Mouse (Mus musculus): ENCODE measurements at regions not wholly inside any gene's neighbourhood (a gene's known extent, or its start where the extent isn't known, plus 50 kb on each side); places are given as distances from the start of the nearest gene placed in this dataset.

GRCm38 (mm10) chr9:61092834-61093479, 279.2 kb upstream of the Tle3 start:
- 76% methylated on average over 13 of the region's 13 CpGs for WGBS
- Histone ChIP-seq H3K9ac (ENCODE audit: low read length) (no peak overlapping the region), H3K4me3 (ENCODE audit: low read depth, low read length) (no peak overlapping the region), H3K4me1 (replicated peaks; ENCODE audit: control insufficient read depth, insufficient read depth, low read length) (0 out of 2 replicates have a peak, but pooled peaks cover 2% of the 10 kb centered on the region), H3K9me3 (ENCODE audit: control insufficient read depth, low read length) (no peaks in the 10 kb centered on the region; the same call in 1 of the 2 replicates), H3K4me2 (ENCODE audit: low read depth, low read length, severe bottlenecking) (no peak overlapping the region), H3K27ac (ENCODE audit: low read depth, low read length) (no peak overlapping the region), H3K27me3 (ENCODE audit: control insufficient read depth, insufficient read depth, low read length) (no peaks in the 10 kb centered on the region), H3K36me3 (ENCODE audit: control insufficient read depth, insufficient read depth, low read length) (no peaks in the 10 kb centered on the region)
- ATAC-seq (replicated peaks; ENCODE audit: low FRiP score) (no peak), DNase-seq (ENCODE audit: low spot score) (no peak)

GRCm38 (mm10) chr9:61095069-61095775, 276.9 kb upstream of the Tle3 start:
- no peaks in the 10 kb centered on the region for H3K27me3 ChIP-seq (ENCODE audit: control insufficient read depth, insufficient read depth, low read length)
- H3K9me3 ChIP-seq (ENCODE audit: control insufficient read depth, low read length): no peaks in the 10 kb centered on the region; the same call in 1 of the 2 replicates
- no peaks in the 10 kb centered on the region for H3K36me3 ChIP-seq (ENCODE audit: control insufficient read depth, insufficient read depth, low read length)
- 0 out of 2 replicates have a peak, but pooled peaks cover 5% of the 10 kb centered on the region for H3K4me1 ChIP-seq (replicated peaks; ENCODE audit: control insufficient read depth, insufficient read depth, low read length)
- H3K4me3 ChIP-seq (ENCODE audit: low read depth, low read length): no peak overlapping the region
- no peak overlapping the region for H3K27ac ChIP-seq (ENCODE audit: low read depth, low read length)
- no peak overlapping the region for H3K4me2 ChIP-seq (ENCODE audit: low read depth, low read length, severe bottlenecking)
- no peak for ATAC-seq (replicated peaks; ENCODE audit: low FRiP score)
- WGBS: 89% methylated on average over 2 of the region's 2 CpGs
- DNase-seq (ENCODE audit: low spot score): no peak
- H3K9ac ChIP-seq (ENCODE audit: low read length): no peak overlapping the region

GRCm38 (mm10) chr9:61101741-61102450, 270.3 kb upstream of the Tle3 start:
- Histone ChIP-seq H3K9ac (ENCODE audit: low read length) (no peak overlapping the region; the same call in 1 of the 2 replicates), H3K27me3 (ENCODE audit: control insufficient read depth, insufficient read depth, low read length) (peaks cover 5% of the 10 kb centered on the region; the same call in 1 of the 2 replicates), H3K4me3 (ENCODE audit: low read depth, low read length) (no peak overlapping the region), H3K9me3 (ENCODE audit: control insufficient read depth, low read length) (no peaks in the 10 kb centered on the region), H3K36me3 (ENCODE audit: control insufficient read depth, insufficient read depth, low read length) (no peaks in the 10 kb centered on the region), H3K4me2 (ENCODE audit: low read depth, low read length, severe bottlenecking) (no peak overlapping the region; the same call in 1 of the 2 replicates), H3K27ac (ENCODE audit: low read depth, low read length) (peak overlapping the region; percentile 93), H3K4me1 (replicated peaks; ENCODE audit: control insufficient read depth, insufficient read depth, low read length) (peaks cover 22% of the 10 kb centered on the region)
- WGBS: 9% methylated on average over 7 of the region's 7 CpGs
- ATAC-seq (replicated peaks; ENCODE audit: low FRiP score) (peak; percentile 81), DNase-seq (ENCODE audit: low spot score) (peak; percentile 66)

- DNase-seq (ENCODE audit: low spot score): peak; percentile 85
Measured at GRCm38 (mm10) chr9:61102451-61103358, 269.5 kb upstream of the Tle3 start.

GRCm38 (mm10) chr9:61105550-61106280, 266.5 kb upstream of the Tle3 start:
- no peak overlapping the region for H3K4me3 ChIP-seq (ENCODE audit: low read depth, low read length)
- peaks cover 18% of the 10 kb centered on the region for H3K4me1 ChIP-seq (replicated peaks; ENCODE audit: control insufficient read depth, insufficient read depth, low read length)
- no peak overlapping the region for H3K4me2 ChIP-seq (ENCODE audit: low read depth, low read length, severe bottlenecking)
- H3K27me3 ChIP-seq (ENCODE audit: control insufficient read depth, insufficient read depth, low read length): peaks cover 5% of the 10 kb centered on the region; the same call in 1 of the 2 replicates
- H3K9me3 ChIP-seq (ENCODE audit: control insufficient read depth, low read length): no peaks in the 10 kb centered on the region
- DNase-seq (ENCODE audit: low spot score) (no peak), ATAC-seq (replicated peaks; ENCODE audit: low FRiP score) (no peak)
- no peak overlapping the region for H3K27ac ChIP-seq (ENCODE audit: low read depth, low read length)
- no peaks in the 10 kb centered on the region for H3K36me3 ChIP-seq (ENCODE audit: control insufficient read depth, insufficient read depth, low read length)
- H3K9ac ChIP-seq (ENCODE audit: low read length): no peak overlapping the region
- 83% methylated on average over 15 of the region's 15 CpGs for WGBS

More at GRCm38 (mm10) chr9:61102451-61103358, 269.5 kb upstream of the Tle3 start:
- no peak overlapping the region for H3K9ac ChIP-seq (ENCODE audit: low read length)
- WGBS: 15% methylated on average over 24 of the region's 24 CpGs
- no peak overlapping the region for H3K4me3 ChIP-seq (ENCODE audit: low read depth, low read length)
- no peaks in the 10 kb centered on the region for H3K36me3 ChIP-seq (ENCODE audit: control insufficient read depth, insufficient read depth, low read length)
- peak overlapping the region; percentile 93 for H3K27ac ChIP-seq (ENCODE audit: low read depth, low read length)
- peaks cover 22% of the 10 kb centered on the region for H3K4me1 ChIP-seq (replicated peaks; ENCODE audit: control insufficient read depth, insufficient read depth, low read length)
- H3K9me3 ChIP-seq (ENCODE audit: control insufficient read depth, low read length): no peaks in the 10 kb centered on the region
- ATAC-seq (replicated peaks; ENCODE audit: low FRiP score): peak; percentile 90
- peaks cover 5% of the 10 kb centered on the region; the same call in 1 of the 2 replicates for H3K27me3 ChIP-seq (ENCODE audit: control insufficient read depth, insufficient read depth, low read length)
- H3K4me2 ChIP-seq (ENCODE audit: low read depth, low read length, severe bottlenecking): peak overlapping the region; percentile 22; the same call in 1 of the 2 replicates

GRCm38 (mm10) chr9:61109519-61110285, 262.5 kb upstream of the Tle3 start:
- H3K4me1 ChIP-seq (replicated peaks; ENCODE audit: control insufficient read depth, insufficient read depth, low read length): peaks cover 10% of the 10 kb centered on the region; the same call in 1 of the 2 replicates
- H3K4me2 ChIP-seq (ENCODE audit: low read depth, low read length, severe bottlenecking): no peak overlapping the region
- no peak overlapping the region for H3K27ac ChIP-seq (ENCODE audit: low read depth, low read length)
- H3K27me3 ChIP-seq (ENCODE audit: control insufficient read depth, insufficient read depth, low read length): peaks cover 5% of the 10 kb centered on the region; the same call in 1 of the 2 replicates
- WGBS: 91% methylated on average over 5 of the region's 5 CpGs
- H3K36me3 ChIP-seq (ENCODE audit: control insufficient read depth, insufficient read depth, low read length): no peaks in the 10 kb centered on the region
- no peaks in the 10 kb centered on the region for H3K9me3 ChIP-seq (ENCODE audit: control insufficient read depth, low read length)
- H3K9ac ChIP-seq (ENCODE audit: low read length): no peak overlapping the region
- no peak for ATAC-seq (replicated peaks; ENCODE audit: low FRiP score)
- H3K4me3 ChIP-seq (ENCODE audit: low read depth, low read length): no peak overlapping the region
- no peak for DNase-seq (ENCODE audit: low spot score)

GRCm38 (mm10) chr9:61111206-61111605, 261.0 kb upstream of the Tle3 start:
- DNase-seq (ENCODE audit: low spot score) (no peak), ATAC-seq (replicated peaks; ENCODE audit: low FRiP score) (no peak)
- H3K27ac ChIP-seq (ENCODE audit: low read depth, low read length): no peak overlapping the region
- 50% methylated on average over 7 of the region's 7 CpGs for WGBS
- H3K4me3 ChIP-seq (ENCODE audit: low read depth, low read length): no peak overlapping the region
- peaks cover 10% of the 10 kb centered on the region; the same call in 1 of the 2 replicates for H3K4me1 ChIP-seq (replicated peaks; ENCODE audit: control insufficient read depth, insufficient read depth, low read length)
- H3K9me3 ChIP-seq (ENCODE audit: control insufficient read depth, low read length): no peaks in the 10 kb centered on the region
- no peaks in the 10 kb centered on the region for H3K36me3 ChIP-seq (ENCODE audit: control insufficient read depth, insufficient read depth, low read length)
- no peak overlapping the region for H3K4me2 ChIP-seq (ENCODE audit: low read depth, low read length, severe bottlenecking)
- H3K9ac ChIP-seq (ENCODE audit: low read length): no peak overlapping the region
- no peaks in the 10 kb centered on the region for H3K27me3 ChIP-seq (ENCODE audit: control insufficient read depth, insufficient read depth, low read length)

Data from forebrain, embryonic 11.5 days (tissue).